Mouse (Mus musculus): ENCODE data around the gene Abcb6.

DNA sequence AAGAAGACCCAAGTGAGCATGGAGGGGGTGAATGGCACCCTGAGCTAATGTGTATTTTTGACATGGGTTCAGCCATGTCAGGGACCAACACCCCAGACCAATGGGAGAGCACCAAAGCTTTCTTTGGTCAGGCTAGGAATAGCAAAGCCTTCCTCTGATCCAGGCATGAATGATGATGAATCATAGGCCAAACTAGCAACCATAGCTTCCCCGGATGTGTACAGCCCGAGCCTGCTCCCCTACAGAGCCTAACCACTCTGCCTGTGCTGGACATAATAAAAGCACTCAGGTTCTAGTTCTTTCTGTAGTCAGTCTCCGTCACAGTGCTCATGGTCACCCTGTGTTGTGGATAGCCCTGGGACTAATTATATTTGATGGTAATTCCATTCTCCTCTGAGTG lies 41.3 kb upstream of the Abcb6 start:
- no peak for TF ChIP-seq CTCF (IDR thresholded peaks at IDR 0.05; ENCODE audit: low read depth, low read length)
- no peak for TF ChIP-seq POLR2A (IDR thresholded peaks at IDR 0.05; ENCODE audit: borderline replicate concordance, low read depth, low read length)

All from bone marrow macrophage, adult 2 months (primary cell).